Mouse (Mus musculus): ENCODE measurements around the gene Ubash3a.

The Ubash3a gene

GRCm38 (mm10) chr17:31207771-31208334 is at the start of gene Ubash3a:
Ubash3a (plus strand) TSS chr17:31207873.
- DNase-seq (ENCODE audit: low read depth) = peak; percentile 83

DNA sequence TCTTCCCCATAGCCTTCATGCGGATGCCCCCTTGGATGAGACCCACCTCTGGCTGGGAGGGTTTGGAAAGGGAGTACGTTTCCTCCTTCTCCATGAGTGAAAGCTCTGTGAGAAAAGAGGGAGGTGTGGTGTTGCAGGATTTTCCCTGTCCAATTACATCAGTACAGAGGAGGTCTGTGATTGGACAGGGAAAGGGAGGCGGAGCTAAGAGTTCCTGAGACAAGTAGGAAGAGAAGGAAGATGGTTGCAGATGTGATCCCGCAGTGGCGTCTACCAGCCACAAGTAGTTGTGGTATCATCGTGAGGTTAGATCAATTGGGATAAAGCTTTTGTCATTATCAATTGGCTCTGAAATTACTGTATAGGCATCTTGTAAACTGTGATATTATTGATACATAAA is 49.8 kb upstream of the Ubash3a start:
- DNase-seq (ENCODE audit: low read depth) = no peak

DNA sequence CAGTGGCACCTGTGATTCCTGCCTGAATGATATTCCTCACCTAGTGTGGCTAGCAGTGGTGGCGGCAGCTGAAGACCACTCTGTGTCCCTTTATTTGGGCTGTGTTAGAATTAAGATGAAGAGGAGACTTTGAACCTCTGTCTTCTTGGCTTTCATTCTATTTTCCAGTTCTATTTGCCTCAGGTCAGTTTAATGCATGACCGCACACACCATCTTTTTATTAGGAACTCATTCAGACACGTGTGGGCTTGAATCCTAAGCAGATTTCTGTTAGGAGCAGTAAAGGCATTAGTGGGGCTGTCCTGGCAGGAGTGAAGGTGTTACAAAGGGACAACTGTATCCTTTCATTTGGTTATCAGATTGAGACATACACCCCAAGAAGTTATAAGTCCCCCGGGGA is 47.4 kb upstream of the Ubash3a start:
- DNase-seq (ENCODE audit: low read depth) = no peak

GRCm38 (mm10) chr17:31162607-31163006 is 45.1 kb upstream of the Ubash3a start:
- peak; percentile 67 for DNase-seq (ENCODE audit: low read depth)

DNA sequence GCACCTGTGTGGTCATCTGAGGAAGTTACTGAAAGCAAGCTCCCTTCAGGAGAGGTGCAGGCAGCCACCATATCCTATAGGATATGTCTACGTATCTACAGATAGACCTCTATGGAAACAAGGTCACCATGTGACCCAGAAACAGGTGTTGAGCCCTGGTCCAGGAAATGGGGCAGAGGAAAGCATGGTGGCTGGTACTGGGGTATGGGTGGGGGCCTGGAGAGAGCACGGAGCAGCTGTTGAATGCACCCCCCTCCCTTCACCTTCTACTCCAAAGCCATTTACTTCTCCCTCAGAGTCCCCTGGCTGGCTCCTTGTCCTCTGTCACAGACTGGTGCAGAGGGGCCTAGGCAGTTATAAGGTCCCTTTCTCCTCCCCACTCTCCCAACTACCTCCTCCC is 43.9 kb upstream of the Ubash3a start:
- no peak for DNase-seq (ENCODE audit: low read depth)

- peak; percentile 31 for DNase-seq (ENCODE audit: low read depth)
Measured at GRCm38 (mm10) chr17:31165127-31165526, 42.5 kb upstream of the Ubash3a start, which contains the start of gene Tff1. Tff1 (minus strand) TSS chr17:31165277.

DNA sequence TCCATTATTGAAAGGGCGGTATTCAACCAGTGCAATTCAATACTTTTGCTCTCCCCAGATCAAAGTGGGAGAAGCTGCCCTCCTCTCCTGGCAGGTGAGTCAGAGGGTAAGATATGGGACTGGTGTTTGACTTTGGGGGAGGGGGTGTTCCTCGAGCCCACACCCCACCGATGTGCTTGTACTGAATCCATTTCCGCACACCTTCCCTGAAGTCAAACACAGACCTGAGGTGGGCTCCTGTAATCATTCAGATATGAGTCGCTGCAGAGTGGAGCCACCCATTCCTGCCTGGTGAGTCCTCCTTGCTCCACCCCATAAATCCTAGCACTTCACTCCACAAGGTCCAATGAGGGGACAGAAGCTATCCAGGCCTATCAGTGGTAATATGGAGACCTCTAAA is 37.9 kb upstream of the Ubash3a start:
- DNase-seq (ENCODE audit: low read depth) = no peak

GRCm38 (mm10) chr17:31176321-31176720 is 31.4 kb upstream of the Ubash3a start:
- DNase-seq (ENCODE audit: low read depth) = peak; percentile 76

DNA sequence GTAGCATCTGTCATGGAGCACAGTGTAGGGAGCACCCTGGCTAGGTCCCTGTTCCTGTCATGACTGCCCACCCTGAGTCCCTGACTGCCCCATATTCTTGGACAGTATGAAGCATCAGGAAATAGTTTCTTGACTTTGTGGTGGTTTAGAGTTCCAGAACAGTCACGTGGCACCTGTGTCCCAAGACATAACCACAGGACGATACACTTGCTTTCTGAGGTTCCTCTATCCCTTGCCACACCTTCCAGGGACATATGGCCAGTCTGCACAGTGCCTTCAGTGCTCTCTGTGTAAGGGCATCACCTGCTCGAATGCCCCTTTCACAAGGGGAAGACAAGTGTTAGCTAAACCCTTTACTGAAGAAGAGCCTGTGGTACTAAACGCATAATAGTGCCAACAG is 26.2 kb upstream of the Ubash3a start:
- peak; percentile 84 for DNase-seq (ENCODE audit: low read depth)

DNA sequence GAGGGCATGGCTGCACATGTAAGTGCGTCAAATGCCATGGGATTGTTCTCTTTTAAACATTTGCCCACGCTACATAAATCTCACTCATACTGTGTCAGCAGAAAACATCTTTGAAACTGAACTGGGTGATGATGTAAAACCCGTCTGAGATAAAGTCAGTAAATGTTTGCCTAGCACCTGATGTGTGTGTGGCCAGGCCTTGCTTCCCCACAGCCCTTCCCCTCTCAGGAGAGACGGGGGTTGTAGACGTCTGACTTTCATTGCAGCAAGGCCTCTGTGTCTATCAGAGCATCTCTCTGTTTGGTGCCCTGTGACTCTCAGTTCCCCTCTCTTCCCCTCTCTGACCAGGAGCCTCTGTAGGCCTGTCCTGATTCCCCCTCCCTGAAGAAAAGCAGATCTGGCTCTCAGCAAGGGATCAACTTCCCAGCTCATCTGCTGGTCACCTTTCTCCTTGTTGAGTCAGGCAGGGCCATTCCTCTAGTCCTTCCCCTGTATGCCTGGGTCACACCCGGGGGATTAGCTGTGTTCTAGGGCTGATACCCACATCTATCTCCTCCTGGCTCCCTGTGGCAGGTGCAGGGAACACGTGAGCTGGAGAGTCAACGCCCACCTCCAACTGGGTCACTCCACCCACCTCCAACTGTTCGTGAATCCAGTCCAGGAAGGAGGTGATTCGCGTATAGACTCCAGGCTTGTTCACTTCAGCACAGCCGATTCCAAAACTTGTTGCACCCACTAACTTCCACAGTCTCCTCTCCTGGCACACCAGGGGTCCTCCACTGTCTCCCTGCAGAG is 24.3 kb upstream of the Ubash3a start:
- DNase-seq (ENCODE audit: low read depth) = no peak

DNA sequence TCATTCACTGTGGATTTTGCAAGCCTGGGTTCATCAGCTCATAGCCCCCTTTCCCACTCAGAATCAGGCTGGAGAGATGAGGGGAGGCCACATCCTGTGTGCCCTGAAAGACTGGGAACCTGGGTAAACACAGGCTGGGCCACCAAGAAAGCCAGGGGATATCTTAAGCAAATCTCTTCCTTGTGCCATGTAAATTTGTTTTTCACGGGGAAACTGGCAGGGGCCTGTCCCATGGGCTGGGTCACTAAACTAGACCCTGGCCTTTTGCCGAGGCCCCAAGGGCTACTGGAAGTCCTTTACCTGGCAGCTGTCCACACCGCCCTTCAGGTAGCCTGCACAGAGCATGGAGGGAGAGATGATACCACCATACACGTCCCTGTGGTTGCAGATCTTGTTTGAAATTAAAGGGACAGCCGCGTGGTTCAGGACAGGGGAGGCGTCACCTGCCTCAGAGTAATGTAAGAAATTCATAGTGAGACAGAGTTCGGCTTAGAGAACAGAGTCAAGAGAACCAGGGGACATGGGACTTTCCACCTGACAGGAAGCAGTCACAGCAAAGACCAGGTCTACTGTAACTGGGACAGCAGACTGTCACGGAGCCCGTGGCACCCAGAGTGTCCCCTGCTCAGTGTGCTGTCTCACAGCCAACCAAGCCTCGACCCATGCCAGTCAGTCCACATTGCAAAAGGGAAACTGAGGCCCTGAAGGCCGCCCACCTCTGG is 23.2 kb upstream of the Ubash3a start:
- no peak for DNase-seq (ENCODE audit: low read depth)

GRCm38 (mm10) chr17:31187370-31187769 is 20.3 kb upstream of the Ubash3a start:
- peak; percentile 82 for DNase-seq (ENCODE audit: low read depth)

- peak; percentile 47 for DNase-seq (ENCODE audit: low read depth)
Measured at GRCm38 (mm10) chr17:31191825-31192224, 15.8 kb upstream of the Ubash3a start.

- no peak for DNase-seq (ENCODE audit: low read depth)
Measured at GRCm38 (mm10) chr17:31192663-31193062, 15.0 kb upstream of the Ubash3a start.

DNA sequence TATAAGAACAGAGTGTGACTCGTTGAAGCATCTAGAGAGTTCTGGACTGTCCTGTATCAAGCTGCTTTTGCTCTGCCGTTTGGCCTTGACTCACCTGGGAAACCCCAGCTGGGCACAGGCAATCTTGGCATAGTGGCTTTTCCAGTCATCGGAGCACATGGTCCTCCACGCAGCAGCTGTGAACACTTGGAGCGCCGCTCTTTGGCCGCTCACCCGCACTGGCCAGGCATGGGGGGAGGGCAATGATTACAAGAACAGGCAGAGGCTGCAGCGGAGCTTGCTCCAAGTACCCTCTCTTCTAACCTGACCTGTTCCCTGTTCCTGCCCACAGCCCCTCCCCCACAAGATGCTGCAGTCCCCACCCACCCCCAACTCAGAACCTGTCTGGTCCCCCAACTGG is 14.3 kb upstream of the Ubash3a start:
- DNase-seq (ENCODE audit: low read depth) = no peak

DNA sequence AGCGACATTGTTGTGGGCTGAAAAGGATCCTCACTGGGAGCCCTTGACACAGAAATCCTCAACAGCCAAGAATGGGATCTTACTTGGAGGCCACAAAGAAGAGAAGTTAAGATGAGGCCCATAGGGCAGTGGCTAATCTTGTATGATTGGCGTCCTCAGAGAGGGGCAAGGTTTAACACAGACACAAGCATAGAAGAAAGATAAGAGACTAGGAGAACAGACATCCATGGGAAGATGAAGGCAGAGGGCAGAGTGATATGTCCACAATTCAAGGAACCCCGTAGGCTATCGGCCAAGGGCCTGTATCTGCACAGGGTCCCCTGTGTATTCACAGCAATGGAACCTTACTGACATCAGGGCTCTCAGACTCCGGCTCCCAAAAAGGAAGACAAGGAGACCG is 12.5 kb upstream of the Ubash3a start:
- DNase-seq (ENCODE audit: low read depth) = no peak

DNA sequence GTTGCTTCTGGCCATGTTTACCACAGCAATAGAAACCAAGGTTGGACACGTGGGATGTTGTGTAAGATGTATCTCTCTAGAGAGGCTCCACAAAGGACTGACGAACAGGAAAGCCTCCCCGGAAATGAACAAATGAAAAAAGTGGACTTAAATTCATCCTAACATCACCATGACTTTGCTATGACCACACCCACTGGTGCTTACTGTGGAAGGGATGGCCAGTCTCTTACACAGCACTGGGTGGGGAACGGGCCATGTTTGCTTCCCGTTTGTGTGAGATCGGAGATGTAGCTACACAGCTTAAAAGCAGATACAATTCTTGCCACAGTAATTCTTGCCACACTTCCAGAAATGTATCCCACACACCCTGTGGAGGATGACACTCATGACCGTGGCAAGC is 11.4 kb upstream of the Ubash3a start:
- DNase-seq (ENCODE audit: low read depth) = peak; percentile 28

DNA sequence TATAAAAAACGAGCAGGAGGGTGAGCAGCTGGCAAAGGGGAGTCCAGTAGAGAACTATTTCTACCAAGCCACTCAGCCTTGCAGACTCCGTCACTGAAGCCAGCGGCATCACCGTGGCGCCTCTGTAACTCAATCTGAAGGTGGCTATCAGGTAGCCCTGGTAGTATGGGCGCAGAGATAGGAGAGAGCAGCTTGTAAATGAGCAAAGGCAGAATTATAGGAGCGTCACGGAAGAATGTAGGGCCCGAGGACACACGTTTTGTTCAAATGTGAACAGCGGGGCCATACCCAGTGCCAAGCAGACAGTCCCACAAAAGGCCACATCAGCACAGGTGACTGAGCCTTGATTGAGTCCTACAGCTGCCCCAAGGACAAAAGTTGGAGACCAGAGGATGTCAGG is 8.8 kb upstream of the Ubash3a start, which contains the start of gene Tmprss3:
Tmprss3 (minus strand) TSS at position 101 of the 400 bp plus-strand sequence.
- no peak for DNase-seq (ENCODE audit: low read depth)

DNA sequence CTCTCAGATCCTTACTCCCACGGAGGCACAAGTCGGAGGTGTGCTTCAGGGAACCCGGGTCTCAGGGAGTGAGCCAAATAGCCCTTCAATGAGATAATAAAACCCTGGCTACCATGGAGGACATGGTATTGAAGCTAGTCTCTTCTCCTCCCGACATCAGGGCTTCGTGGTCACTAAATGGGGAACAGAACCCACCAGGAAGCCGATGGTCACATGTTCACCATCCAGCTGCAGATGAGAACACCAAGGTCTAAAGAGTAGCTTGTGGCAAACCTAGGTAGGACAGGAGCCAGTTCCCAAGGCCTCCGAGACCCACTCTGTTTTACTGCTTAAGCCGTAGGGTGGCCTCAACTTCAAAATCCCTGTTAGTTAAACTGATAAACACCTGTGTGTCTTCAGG is 981 bp downstream of the Ubash3a start:
- peak; percentile 50 for DNase-seq (ENCODE audit: low read depth)

DNA sequence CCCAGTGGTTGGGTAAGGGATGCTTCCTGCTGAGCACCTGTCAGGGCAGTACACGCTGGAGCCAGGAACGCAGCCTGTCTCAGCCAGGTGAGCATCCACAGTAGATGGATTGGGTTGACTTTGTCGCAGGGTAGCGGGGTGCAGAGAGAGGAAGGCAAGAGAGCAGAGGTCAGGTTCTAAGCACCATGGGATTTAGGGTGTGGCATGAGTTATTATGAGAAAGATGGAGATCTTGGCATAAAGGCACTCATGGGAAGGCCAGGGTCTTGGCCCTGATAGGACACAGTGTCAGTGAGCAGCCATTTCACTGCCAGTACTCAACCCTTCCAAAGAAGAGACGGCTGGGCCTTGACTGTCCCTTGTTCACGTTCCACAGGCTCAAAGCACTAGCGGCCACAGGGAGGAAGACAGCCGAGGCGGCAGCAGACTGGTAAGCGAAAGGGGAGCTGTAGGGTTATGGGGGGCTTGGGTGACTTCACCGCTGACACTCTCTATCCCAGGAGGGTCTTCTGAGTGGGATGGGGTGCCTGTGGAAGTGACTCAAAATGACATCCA is 1.8 kb downstream of the Ubash3a start:
- no peak for DNase-seq (ENCODE audit: low read depth)

GRCm38 (mm10) chr17:31210299-31210698 is 2.6 kb downstream of the Ubash3a start:
- no peak for DNase-seq (ENCODE audit: low read depth)

DNA sequence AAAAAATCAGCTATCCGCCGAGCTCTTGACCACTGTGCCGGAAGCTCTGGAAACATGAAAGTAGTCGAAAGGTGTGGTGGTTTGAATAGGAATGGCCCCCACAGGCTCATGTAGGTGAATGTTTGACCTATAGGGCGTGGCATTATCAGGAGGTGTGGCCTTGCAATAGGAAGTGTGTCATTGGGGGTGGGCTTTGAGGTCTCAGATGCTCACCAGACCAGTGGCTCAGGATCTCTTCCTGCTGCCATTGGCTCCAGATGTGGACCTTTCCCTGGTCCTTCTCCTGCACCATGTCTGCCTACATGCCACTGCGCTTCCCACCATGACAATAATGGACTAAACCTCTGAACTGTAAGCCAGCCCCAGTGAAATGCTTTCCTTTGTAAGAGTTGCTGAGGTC is 4.2 kb downstream of the Ubash3a start:
- DNase-seq (ENCODE audit: low read depth) = no peak
